Mouse (Mus musculus): ENCODE measurements around the gene Mpz. TPM values are rescaled to one million over a fixed set of nuclear protein-coding genes. Genes with fewer than 3 reads are reported as not detected.

The Mpz gene
- total RNA-seq (2023), result not detected

DNA sequence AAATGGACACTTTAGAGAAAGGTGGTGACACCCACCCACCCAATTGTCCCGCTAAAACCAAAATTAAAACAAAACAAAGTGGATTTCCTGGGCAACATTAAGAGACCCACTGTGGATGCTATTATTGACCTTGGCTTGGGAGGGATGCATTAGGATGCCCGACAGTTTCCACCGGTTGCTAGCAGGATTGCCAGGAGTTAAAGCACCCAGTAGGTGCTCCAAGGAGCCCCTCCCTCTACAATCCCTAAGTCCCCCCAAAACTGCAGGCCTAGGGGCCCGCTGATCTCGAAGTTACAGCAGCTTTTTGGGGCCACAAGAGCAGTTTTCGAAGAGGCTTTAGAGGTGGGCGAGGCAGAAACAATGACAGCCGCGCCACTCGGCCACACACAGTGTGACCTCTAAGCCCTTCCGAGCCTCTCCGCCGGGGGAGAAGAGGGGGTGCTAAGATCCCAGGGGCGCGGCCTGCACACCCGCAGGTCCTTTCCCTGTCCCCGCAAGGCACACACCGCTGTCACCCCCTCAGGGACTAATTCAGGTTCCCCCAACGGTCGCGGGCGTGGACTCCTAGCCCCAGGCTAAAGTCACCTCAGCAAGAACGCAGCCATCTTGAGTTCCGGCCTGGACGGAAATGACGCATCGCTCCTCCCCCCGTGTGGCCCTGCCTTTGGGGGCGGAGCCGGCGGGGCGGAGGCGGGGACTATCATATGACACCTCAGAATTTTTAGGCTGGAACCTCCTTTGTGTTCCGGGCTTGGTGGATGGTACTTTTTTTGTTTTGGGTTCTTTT lies at the start of gene Mpz, which contains the start of gene Sdhc:
Gene Mpz, plus strand, starts transcription at position 738 of the 787 bp plus-strand sequence.
Gene Sdhc, minus strand, starts transcription at position 630 of the 787 bp plus-strand sequence.

DNA sequence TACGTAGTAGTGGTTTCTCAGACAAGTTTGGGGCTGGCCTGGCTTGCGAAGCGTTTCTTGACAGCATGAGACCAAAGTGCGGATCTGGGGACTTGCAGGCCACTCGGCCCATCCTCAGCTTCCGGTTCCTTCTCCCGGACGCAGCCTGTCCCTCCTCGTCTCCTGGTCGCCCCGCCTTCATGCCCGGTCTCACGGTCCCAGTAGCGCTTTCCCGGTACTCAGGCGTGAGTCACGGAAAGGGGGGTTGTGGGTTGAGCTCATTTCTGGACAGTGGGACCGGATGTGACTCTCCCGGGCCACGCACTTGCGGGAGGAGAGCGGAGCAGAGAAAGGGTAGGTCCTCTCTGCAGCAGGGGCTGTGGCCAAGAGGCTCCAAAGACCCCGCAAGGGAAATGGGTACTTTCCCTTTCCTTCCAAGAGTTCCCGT lies 36.6 kb upstream of the Mpz start, which contains the start of gene Cfap126:
Gene Cfap126, plus strand, starts transcription at position 46 of the 427 bp plus-strand sequence.

DNA sequence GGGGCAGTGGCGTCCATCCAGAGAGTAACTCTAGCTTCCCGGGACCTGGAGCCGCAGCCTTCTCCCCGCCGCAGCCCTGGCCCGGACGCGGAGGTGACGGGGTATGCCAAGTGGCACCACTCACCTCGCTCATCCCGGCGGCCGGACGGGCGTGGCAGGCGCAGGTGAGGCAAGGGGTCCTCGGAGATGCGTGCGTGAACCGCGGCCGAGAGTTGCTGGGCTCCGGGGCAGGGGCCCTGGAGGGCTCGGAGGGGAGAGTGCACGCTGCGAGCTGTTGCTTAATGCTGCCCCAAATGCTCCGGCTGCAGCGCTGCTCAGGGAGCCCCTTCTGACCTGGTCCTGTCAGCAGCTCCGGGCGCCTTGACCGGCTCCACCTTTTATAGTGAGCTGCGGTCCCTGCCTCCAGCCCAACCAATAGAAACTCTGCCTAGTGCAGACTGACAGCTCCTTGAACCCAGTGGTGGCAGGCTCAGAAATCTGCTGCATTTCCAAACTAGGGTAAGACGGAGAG lies 45.4 kb downstream of the Mpz start, which contains the start of gene Pcp4l1:
Gene Pcp4l1, minus strand, starts transcription at position 382 of the 511 bp plus-strand sequence.

Other genes starting within 250 kb of the Mpz start
- not detected for gene Fcrlb, start 237.8 kb upstream of the Mpz start, total RNA-seq (2023)
- 32.9 TPM for gene Fcrla, start 223.1 kb upstream of the Mpz start, total RNA-seq (2023)
- 18.3 TPM for gene Fcgr2b, start 174.2 kb upstream of the Mpz start, total RNA-seq (2023)
- gene Fcgr4, start 131.8 kb upstream of the Mpz start, total RNA-seq (2023), result 1.3 TPM
- 3.4 TPM for gene Fcgr3, start 85.8 kb upstream of the Mpz start, total RNA-seq (2023)
- gene Cfap126, start 36.8 kb upstream of the Mpz start, total RNA-seq (2023), result not detected
- 109 TPM for gene Sdhc, start 108 bp upstream of the Mpz start, total RNA-seq (2023)
- not detected for gene Pcp4l1, start 45.6 kb downstream of the Mpz start, total RNA-seq (2023)
- gene Nr1i3, start 63.3 kb downstream of the Mpz start, total RNA-seq (2023), result not detected
- gene Tomm40l, start 71.8 kb downstream of the Mpz start, total RNA-seq (2023), result 16.1 TPM
- gene Apoa2, start 74.3 kb downstream of the Mpz start, total RNA-seq (2023), result not detected
- gene Fcer1g, start 83.7 kb downstream of the Mpz start, total RNA-seq (2023), result 13.4 TPM
- gene Adamts4, start 99.7 kb downstream of the Mpz start, total RNA-seq (2023), result not detected
- 122 TPM for gene Ndufs2, start 100.7 kb downstream of the Mpz start, total RNA-seq (2023)
- gene B4galt3, start 119.6 kb downstream of the Mpz start, total RNA-seq (2023), result 66.1 TPM
- gene Ppox, start 130.5 kb downstream of the Mpz start, total RNA-seq (2023), result 49.0 TPM
- gene Usp21, start 137.3 kb downstream of the Mpz start, total RNA-seq (2023), result 45.6 TPM
- gene Ufc1, start 144.3 kb downstream of the Mpz start, total RNA-seq (2023), result 52.8 TPM
- 24.5 TPM for gene Dedd, start 178.4 kb downstream of the Mpz start, total RNA-seq (2023)
- 28.0 TPM for gene Nit1, start 194.9 kb downstream of the Mpz start, total RNA-seq (2023)
- 79.6 TPM for gene Pfdn2, start 195.0 kb downstream of the Mpz start, total RNA-seq (2023)
- 1.3 TPM for gene Klhdc9, start 210.1 kb downstream of the Mpz start, total RNA-seq (2023)
- gene Nectin4, start 219.4 kb downstream of the Mpz start, total RNA-seq (2023), result 0.24 TPM
- 203 TPM for gene Arhgap30, start 238.2 kb downstream of the Mpz start, total RNA-seq (2023)

Data from CD8-positive naive resting alpha-beta T cell, adult 57 days (primary cell).